Mouse (Mus musculus) embryo, embryonic 10 days (tissue): ENCODE measurements at regions not wholly inside any gene's neighbourhood (a gene's known extent, or its start where the extent isn't known, plus 50 kb on each side); places are given as distances from the start of the nearest gene placed in this dataset.

ENCODE experiments used
- DNase-seq: peaks from one replicate; pipeline ENCODE4 v3.0.0-alpha.2; 2015; ENCODE audit warnings: low spot score

GRCm38 (mm10) chr4:127419062-127419785 lies 61.2 kb upstream of the Gjb5 start:
- DNase-seq: peak; percentile 76

GRCm38 (mm10) chr4:127416906-127417305 lies 58.9 kb upstream of the Gjb5 start:
- no peak for DNase-seq

GRCm38 (mm10) chr4:127413997-127414964 lies 56.3 kb upstream of the Gjb5 start:
- DNase-seq: peak; percentile 28
